ENCODE assay signal across 15 mouse cellular contexts in the genomic region with DNA sequence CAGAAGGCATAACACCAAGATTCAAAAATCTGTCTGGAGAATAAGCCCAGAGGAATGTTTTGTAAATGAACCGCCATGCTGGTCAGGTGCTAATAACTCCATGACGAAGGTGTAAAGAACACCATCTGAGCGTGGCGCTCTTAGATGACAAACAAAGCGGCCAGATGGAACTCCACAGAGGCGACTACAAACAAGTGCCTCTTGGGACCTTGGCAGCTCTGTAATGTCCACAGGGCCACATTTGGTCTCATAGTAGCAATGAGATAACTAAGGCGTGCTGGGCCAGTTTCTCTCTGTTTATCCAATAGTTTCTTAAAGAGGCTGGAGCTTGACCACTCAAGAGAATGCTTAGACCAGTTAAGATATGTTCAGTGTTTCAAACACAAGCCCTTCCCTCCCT. TPM values are rescaled to one million over a fixed set of nuclear protein-coding genes. Genes with fewer than 3 reads are reported as not detected.
A peak's percentile ranks its signal among the peaks of the same experiment; 100 is the strongest.
DNase-seq lines count a peak whose midpoint lies in the region; ATAC-seq and TF ChIP-seq lines count a peak whose summit lies in the region.
"Had no signal": no experiment of that assay in that cellular context is flagged by ENCODE, and none has a peak within 500 bp of the region (broad histone marks: within the 10 kb centered on the region; RNA-seq: fewer than 3 reads in every experiment).

No protein-coding gene starts in this region.

- no peak overlapping the region for H3K9ac ChIP-seq in forebrain, embryonic 14.5 days (ENCODE audit: low read length)
- H3K9ac ChIP-seq in forebrain, embryonic 12.5 days: no peak overlapping the region
- no peak overlapping the region for H3K9ac ChIP-seq in liver, adult 2 months (ENCODE audit: low read depth, low read length)
- H3K9ac ChIP-seq in liver, embryonic 12.5 days: no peak overlapping the region
- H3K9ac ChIP-seq: forebrain, embryonic 15.5 days; hindbrain, embryonic 13.5 days had no signal

- 83% methylated on average over 7 of the region's 7 CpGs for WGBS in forebrain, embryonic 14.5 days
- WGBS in forebrain, embryonic 12.5 days: 92% methylated on average over 7 of the region's 7 CpGs
- 78% methylated on average over 7 of the region's 7 CpGs for WGBS in liver, adult 2 months
- 88% methylated on average over 7 of the region's 7 CpGs for WGBS in liver, embryonic 12.5 days (ENCODE audit: insufficient replicate concordance)

- peak; percentile 7 for DNase-seq in forebrain, embryonic 14.5 days (ENCODE audit: low spot score)
- DNase-seq in liver, adult 2 months (ENCODE audit: extremely low read depth, low read depth, low spot score): peak; percentile 55
- peak; percentile 55 for DNase-seq in lung, postnatal 36 days
- no peak for DNase-seq in lung, postnatal 14 days
- DNase-seq in cerebellum, adult 9-10 months: no peak
- DNase-seq: heart, adult 11 months had no signal

- H3K4me2 ChIP-seq in forebrain, embryonic 14.5 days (ENCODE audit: low read length): no peak overlapping the region
- H3K4me2 ChIP-seq in forebrain, embryonic 12.5 days: no peak overlapping the region
- no peak overlapping the region for H3K4me2 ChIP-seq in liver, embryonic 12.5 days
- H3K4me2 ChIP-seq: forebrain, embryonic 15.5 days; heart, embryonic 11.5 days; hindbrain, embryonic 13.5 days had no signal

- no peak for TF ChIP-seq POLR2A in liver, adult 2 months (IDR thresholded peaks at IDR 0.05; ENCODE audit: extremely low read depth, insufficient read depth, low read length)

- H3K79me2 ChIP-seq in liver, adult 2 months (ENCODE audit: control insufficient read depth, insufficient read depth, low read length): no peaks in the 10 kb centered on the region

- no peaks in the 10 kb centered on the region; the same call in 1 of the 2 replicates for H3K4me1 ChIP-seq in forebrain, embryonic 14.5 days (ENCODE audit: control insufficient read depth, insufficient read depth, low read length)
- peaks cover 12% of the 10 kb centered on the region for H3K4me1 ChIP-seq in forebrain, embryonic 12.5 days
- H3K4me1 ChIP-seq in liver, adult 2 months (ENCODE audit: control insufficient read depth, insufficient read depth, low read length): peaks cover 10% of the 10 kb centered on the region
- peaks cover 3% of the 10 kb centered on the region; the same call in 1 of the 2 replicates for H3K4me1 ChIP-seq in liver, embryonic 12.5 days
- H3K4me1 ChIP-seq: hindbrain, embryonic 13.5 days had no signal

- no peak overlapping the region for H3K27ac ChIP-seq in forebrain, embryonic 14.5 days (ENCODE audit: low read depth, low read length)
- H3K27ac ChIP-seq in forebrain, embryonic 12.5 days: no peak overlapping the region
- H3K27ac ChIP-seq in liver, adult 2 months (replicated peaks; ENCODE audit: insufficient read depth, low read depth, low read length): peak overlapping the region; percentile 57; the same call in 1 of the 2 replicates
- no peak overlapping the region for H3K27ac ChIP-seq in liver, embryonic 12.5 days
- H3K27ac ChIP-seq: forebrain, embryonic 10.5 days; hindbrain, embryonic 10.5 days; hindbrain, embryonic 13.5 days had no signal

- H3K36me3 ChIP-seq in forebrain, embryonic 14.5 days (ENCODE audit: control insufficient read depth, insufficient read depth, low read length): no peaks in the 10 kb centered on the region
- no peaks in the 10 kb centered on the region for H3K36me3 ChIP-seq in forebrain, embryonic 12.5 days (replicated peaks)
- H3K36me3 ChIP-seq in liver, adult 2 months (ENCODE audit: control insufficient read depth, insufficient read depth, low read length): peaks cover 61% of the 10 kb centered on the region
- peaks cover 88% of the 10 kb centered on the region for H3K36me3 ChIP-seq in liver, embryonic 12.5 days
- H3K36me3 ChIP-seq: forebrain, embryonic 15.5 days had no signal

- no peaks in the 10 kb centered on the region for H3K27me3 ChIP-seq in forebrain, embryonic 14.5 days (replicated peaks; ENCODE audit: control insufficient read depth, insufficient read depth, low read length)
- no peaks in the 10 kb centered on the region for H3K27me3 ChIP-seq in forebrain, embryonic 12.5 days
- no peaks in the 10 kb centered on the region for H3K27me3 ChIP-seq in liver, adult 2 months (ENCODE audit: control insufficient read depth, insufficient read depth, low read length)
- H3K27me3 ChIP-seq in liver, embryonic 12.5 days (replicated peaks): no peaks in the 10 kb centered on the region
- H3K27me3 ChIP-seq: forebrain, embryonic 15.5 days; hindbrain, embryonic 13.5 days had no signal

- TF ChIP-seq CTCF in liver, adult 2 months (IDR thresholded peaks at IDR 0.05; ENCODE audit: low read depth, low read length): no peak

- no peaks in the 10 kb centered on the region for H3K9me3 ChIP-seq in forebrain, embryonic 14.5 days (replicated peaks; ENCODE audit: control insufficient read depth, low read length)
- no peaks in the 10 kb centered on the region for H3K9me3 ChIP-seq in forebrain, embryonic 12.5 days
- no peaks in the 10 kb centered on the region for H3K9me3 ChIP-seq in liver, embryonic 12.5 days (replicated peaks)
- H3K9me3 ChIP-seq: forebrain, embryonic 10.5 days; forebrain, embryonic 15.5 days; hindbrain, embryonic 10.5 days; hindbrain, embryonic 13.5 days had no signal

- no peak overlapping the region for H3K4me3 ChIP-seq in forebrain, embryonic 14.5 days (ENCODE audit: low read depth, low read length)
- H3K4me3 ChIP-seq in forebrain, embryonic 12.5 days (replicated peaks): no peak overlapping the region
- H3K4me3 ChIP-seq in liver, adult 2 months (ENCODE audit: insufficient read depth, low read depth, low read length): no peak overlapping the region
- no peak overlapping the region for H3K4me3 ChIP-seq in liver, embryonic 12.5 days
- H3K4me3 ChIP-seq: forebrain, embryonic 10.5 days; forebrain, embryonic 15.5 days; hindbrain, embryonic 10.5 days; hindbrain, embryonic 13.5 days had no signal

- no peak for ATAC-seq in forebrain, embryonic 14.5 days
- no peak for ATAC-seq in forebrain, embryonic 12.5 days (ENCODE audit: low FRiP score)
- no peak for ATAC-seq in liver, embryonic 12.5 days
- ATAC-seq: activated CD4-positive, CD25-positive, alpha-beta regulatory T cell, adult 4 months; forebrain, embryonic 15.5 days; hindbrain, embryonic 16.5 days had no signal

RNA-seq across cellular contexts. Expression of gene Gss, which starts 18.6 kb away (rescaled TPM):
- polyA plus RNA-seq in forebrain, embryonic 14.5 days (2014; fragmentation: Nextera tagmentation; extraction: Ambion mirVana): 14.6 and 17.0 TPM in 2 replicates
- 16.6 and 20.0 TPM in 2 replicates for polyA plus RNA-seq in forebrain, embryonic 12.5 days (2016; fragmentation: Nextera tagmentation; extraction: Ambion mirVana)
- 69.4 and 112 TPM in 2 replicates for total RNA-seq in liver, adult 2 months (2014; rRNA removed)
- 113 and 134 TPM in 2 replicates for polyA plus RNA-seq in liver, adult 2 months (2012; rRNA removed)
- polyA plus RNA-seq in liver, embryonic 12.5 days (2016; fragmentation: Nextera tagmentation; extraction: Ambion mirVana): 64.0 and 64.1 TPM in 2 replicates

RNA-seq across cellular contexts. Expression of gene Myh7b, which starts 37.0 kb away (rescaled TPM):
- polyA plus RNA-seq in forebrain, embryonic 14.5 days (2014; fragmentation: Nextera tagmentation; extraction: Ambion mirVana): 0.08 and 0.35 TPM in 2 replicates
- 0.66 and 1.0 TPM in 2 replicates for polyA plus RNA-seq in forebrain, embryonic 12.5 days (2016; fragmentation: Nextera tagmentation; extraction: Ambion mirVana)
- total RNA-seq in liver, adult 2 months (2014; rRNA removed): not detected in 2 replicates
- polyA plus RNA-seq in liver, adult 2 months (2012; rRNA removed): not detected in 2 replicates
- polyA plus RNA-seq in liver, embryonic 12.5 days (2016; fragmentation: Nextera tagmentation; extraction: Ambion mirVana): 6.0 TPM in 2 replicates
- polyA plus RNA-seq: activated CD4-positive, CD25-positive, alpha-beta regulatory T cell, adult 4 months had no signal

RNA-seq across cellular contexts. Expression of gene Ggt7, which starts 56.0 kb away (rescaled TPM):
- 18.8 and 25.6 TPM in 2 replicates for polyA plus RNA-seq in forebrain, embryonic 14.5 days (2014; fragmentation: Nextera tagmentation; extraction: Ambion mirVana)
- 27.5 and 32.1 TPM in 2 replicates for polyA plus RNA-seq in forebrain, embryonic 12.5 days (2016; fragmentation: Nextera tagmentation; extraction: Ambion mirVana)
- total RNA-seq in liver, adult 2 months (2014; rRNA removed): 0.18 and 0.47 TPM in 2 replicates
- polyA plus RNA-seq in liver, adult 2 months (2012; rRNA removed): 0.63 and 1.7 TPM in 2 replicates
- polyA plus RNA-seq in liver, embryonic 12.5 days (2016; fragmentation: Nextera tagmentation; extraction: Ambion mirVana): 0.54 and 0.86 TPM in 2 replicates

RNA-seq across cellular contexts. Expression of gene Acss2, which starts 56.2 kb away (rescaled TPM):
- 17.5 TPM in 2 replicates for polyA plus RNA-seq in forebrain, embryonic 14.5 days (2014; fragmentation: Nextera tagmentation; extraction: Ambion mirVana)
- polyA plus RNA-seq in forebrain, embryonic 12.5 days (2016; fragmentation: Nextera tagmentation; extraction: Ambion mirVana): 22.5 and 22.9 TPM in 2 replicates
- 204 and 297 TPM in 2 replicates for total RNA-seq in liver, adult 2 months (2014; rRNA removed)
- 155 and 248 TPM in 2 replicates for polyA plus RNA-seq in liver, adult 2 months (2012; rRNA removed)
- polyA plus RNA-seq in liver, embryonic 12.5 days (2016; fragmentation: Nextera tagmentation; extraction: Ambion mirVana): 25.1 and 27.1 TPM in 2 replicates

Comparison
In these comparisons a context has a peak if more than half of its experiments do, and no peak if none do; other contexts are left out.
1. DNase-seq: peak in forebrain, embryonic 14.5 days (single experiment), liver, adult 2 months (single experiment) and lung, postnatal 36 days (single experiment); none in lung, postnatal 14 days (single experiment) and cerebellum, adult 9-10 months (single experiment).